Mouse (Mus musculus) kidney, adult 9 months (tissue): ENCODE data around the gene Sap30bp.
A peak's percentile ranks its signal among the peaks of the same experiment; 100 is the strongest.

Experiments used
- DNase-seq: peaks from one replicate; pipeline ENCODE4 v3.0.0; 2022

The Sap30bp gene

GRCm38 (mm10) chr11:115933108-115933746 lies at the start of gene Sap30bp, which contains the start of gene Recql5:
TSS of gene Sap30bp (plus strand) at chr11:115933282.
TSS of gene Recql5 (minus strand) at chr11:115933477.
- DNase-seq, result peak; percentile 98

GRCm38 (mm10) chr11:115884361-115884760 lies 48.7 kb upstream of the Sap30bp start:
- DNase-seq, result peak; percentile 73

- no peak for DNase-seq
Observed at GRCm38 (mm10) chr11:115885281-115885680, 47.8 kb upstream of the Sap30bp start.

GRCm38 (mm10) chr11:115886446-115886845 lies 46.6 kb upstream of the Sap30bp start:
- no peak for DNase-seq

- DNase-seq, result no peak
Observed at GRCm38 (mm10) chr11:115888020-115888419, 45.1 kb upstream of the Sap30bp start.

GRCm38 (mm10) chr11:115889159-115889558 lies 43.9 kb upstream of the Sap30bp start:
- no peak for DNase-seq

- DNase-seq, result no peak
Observed at GRCm38 (mm10) chr11:115892213-115892612, 40.9 kb upstream of the Sap30bp start.

- no peak for DNase-seq
Observed at GRCm38 (mm10) chr11:115893071-115893470, 40.0 kb upstream of the Sap30bp start.

GRCm38 (mm10) chr11:115894755-115895520 lies 38.1 kb upstream of the Sap30bp start:
- peak; percentile 63 for DNase-seq

GRCm38 (mm10) chr11:115898446-115898845 lies 34.6 kb upstream of the Sap30bp start:
- no peak for DNase-seq

- peak; percentile 57 for DNase-seq
Observed at GRCm38 (mm10) chr11:115898886-115899285, 34.2 kb upstream of the Sap30bp start.

GRCm38 (mm10) chr11:115899486-115900266 lies 33.4 kb upstream of the Sap30bp start, which contains the start of gene Smim5:
TSS of gene Smim5 (plus strand) at chr11:115899966.
- DNase-seq, result peak; percentile 93

- DNase-seq, result peak; percentile 73
Observed at GRCm38 (mm10) chr11:115900561-115901337, 32.3 kb upstream of the Sap30bp start.

- DNase-seq, result no peak
Observed at GRCm38 (mm10) chr11:115901338-115902161, 31.5 kb upstream of the Sap30bp start.

- no peak for DNase-seq
Observed at GRCm38 (mm10) chr11:115902177-115902576, 30.9 kb upstream of the Sap30bp start.

- DNase-seq, result peak; percentile 50
Observed at GRCm38 (mm10) chr11:115902831-115903230, 30.3 kb upstream of the Sap30bp start.

GRCm38 (mm10) chr11:115903384-115904230 lies 29.5 kb upstream of the Sap30bp start:
- DNase-seq, result peak; percentile 39

GRCm38 (mm10) chr11:115904231-115904955 lies 28.7 kb upstream of the Sap30bp start:
- peak; percentile 49 for DNase-seq

- peak; percentile 37 for DNase-seq
Observed at GRCm38 (mm10) chr11:115904956-115905790, 27.9 kb upstream of the Sap30bp start.
